Mouse (Mus musculus): ENCODE data around the gene Nup54.

- peak; percentile 80 for TF ChIP-seq CTCF (IDR thresholded peaks at IDR 0.05; ENCODE audit: low read depth)
- no peak for TF ChIP-seq EP300 (IDR thresholded peaks at IDR 0.05; ENCODE audit: low read depth)
Observed at GRCm38 (mm10) chr5:92381550-92382348, 53.3 kb downstream of the Nup54 start.

Data from heart, postnatal 0 days (tissue).